Mouse (Mus musculus) olfactory bulb, adult 2 months (tissue): ENCODE results near the gene Clptm1. TPM values are rescaled to one million over a fixed set of nuclear protein-coding genes. Genes with fewer than 3 reads are reported as not detected.
"Not testable (repeated sequence)": the region's sequence is repeated elsewhere in the genome, so short reads cannot be mapped to it uniquely, and the experiment has no call there.

Experiments used
- H3K27ac ChIP-seq: fragments of 200-500 bp; 2 replicates; pipeline ENCODE4 v1.5.1; 2012; ENCODE audit warnings: low read depth, low read length; ENCODE audit not compliant: insufficient read depth
- H3K4me1 ChIP-seq: fragments of 200-500 bp; 2 replicates; pipeline ENCODE4 v1.6.1; 2012; ENCODE audit warnings: low read length; ENCODE audit not compliant: control insufficient read depth, insufficient read depth
- H3K4me3 ChIP-seq: fragments of 200-500 bp; 2 replicates; pipeline ENCODE4 v1.5.1; 2012; ENCODE audit warnings: mild to moderate bottlenecking, low read depth, low read length, moderate library complexity; ENCODE audit not compliant: insufficient read depth
- CTCF ChIP-seq: fragments of 200-500 bp; IDR thresholded peaks from 2 replicates; pipeline ENCODE4 v1.5.1; 2012; ENCODE audit warnings: low read depth, mild to moderate bottlenecking, low read length, moderate library complexity; ENCODE audit not compliant: insufficient read depth
- POLR2A ChIP-seq: fragments of 200-500 bp; IDR thresholded peaks from 2 replicates; pipeline ENCODE4 v1.6.1; 2012; ENCODE audit warnings: mild to moderate bottlenecking, low read depth, low read length, moderate library complexity; ENCODE audit not compliant: insufficient read depth
- WGBS: fragments of 180-500 bp; shearing (Covaris S2); methylation state at CpG from one replicate; pipeline ENCODE4 v1.1.7; 2018; 5-methylcytosine and 5-hydroxymethylcytosine counted together
- polyA plus RNA-seq: library from polyadenylated mRNA; stranded (reverse); fragments of >200 nt; gene quantifications from 2 replicates; pipeline ENCODE4 v1.2.4, GENCODE M21; 2012; ENCODE audit warnings: low replicate concordance; ENCODE audit not compliant: missing spikeins, insufficient read depth, insufficient read length

The Clptm1 gene
- polyA plus RNA-seq, 1 experiment = not detected

GRCm38 (mm10) chr7:19627721-19628120 lies 37.1 kb downstream of the Clptm1 start:
- H3K27ac ChIP-seq = no peak overlapping the region
- whole genome bisulfite sequencing = 77% methylated on average over 3 of the region's 3 CpGs
- peaks cover 10% of the 10 kb centered on the region for H3K4me1 ChIP-seq
- H3K4me3 ChIP-seq = no peak overlapping the region
- TF ChIP-seq CTCF (no peak), POLR2A (no peak)

- 86% methylated on average over 2 of the region's 2 CpGs for WGBS
- TF ChIP-seq POLR2A (no peak), CTCF (no peak)
- Histone ChIP-seq H3K27ac (no peak overlapping the region), H3K4me3 (no peak overlapping the region), H3K4me1 (peaks cover 8% of the 10 kb centered on the region)
These were observed 41.4 kb downstream of the Clptm1 start for GRCm38 (mm10) chr7:19623433-19623832.

DNA sequence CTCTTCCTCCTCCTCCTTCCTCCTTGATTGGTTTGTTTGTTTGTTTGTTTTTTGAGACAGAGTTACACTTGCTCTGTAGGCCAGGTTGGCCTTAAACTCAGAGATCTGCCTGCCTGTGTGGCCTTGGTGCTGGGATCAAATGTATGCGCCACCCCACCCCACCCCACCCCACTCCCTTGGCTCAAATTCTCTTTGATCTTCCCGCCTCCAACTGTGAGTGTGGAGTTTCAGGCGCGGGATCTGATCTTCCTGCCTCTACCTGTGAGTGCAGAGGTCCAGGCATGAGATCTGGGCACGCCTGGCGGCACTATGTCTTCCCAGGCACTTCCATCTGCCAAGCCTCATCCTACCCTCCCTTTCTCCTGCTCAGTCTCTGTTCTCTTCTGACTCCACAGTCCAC lies 42.6 kb downstream of the Clptm1 start:
- TF ChIP-seq POLR2A (no peak), CTCF (no peak)
- no peak overlapping the region for H3K4me3 ChIP-seq
- H3K27ac ChIP-seq = no peak overlapping the region
- 67% methylated on average over 6 of the region's 6 CpGs for WGBS
- H3K4me1 ChIP-seq = peaks cover 4% of the 10 kb centered on the region

- 76% methylated on average over 7 of the region's 7 CpGs for WGBS
- H3K27ac ChIP-seq = no peak overlapping the region
- H3K4me1 ChIP-seq = peaks cover 4% of the 10 kb centered on the region
- no peak for TF ChIP-seq POLR2A
- no peak for TF ChIP-seq CTCF
- no peak overlapping the region for H3K4me3 ChIP-seq
These were observed 44.0 kb downstream of the Clptm1 start for GRCm38 (mm10) chr7:19620811-19621210.

DNA sequence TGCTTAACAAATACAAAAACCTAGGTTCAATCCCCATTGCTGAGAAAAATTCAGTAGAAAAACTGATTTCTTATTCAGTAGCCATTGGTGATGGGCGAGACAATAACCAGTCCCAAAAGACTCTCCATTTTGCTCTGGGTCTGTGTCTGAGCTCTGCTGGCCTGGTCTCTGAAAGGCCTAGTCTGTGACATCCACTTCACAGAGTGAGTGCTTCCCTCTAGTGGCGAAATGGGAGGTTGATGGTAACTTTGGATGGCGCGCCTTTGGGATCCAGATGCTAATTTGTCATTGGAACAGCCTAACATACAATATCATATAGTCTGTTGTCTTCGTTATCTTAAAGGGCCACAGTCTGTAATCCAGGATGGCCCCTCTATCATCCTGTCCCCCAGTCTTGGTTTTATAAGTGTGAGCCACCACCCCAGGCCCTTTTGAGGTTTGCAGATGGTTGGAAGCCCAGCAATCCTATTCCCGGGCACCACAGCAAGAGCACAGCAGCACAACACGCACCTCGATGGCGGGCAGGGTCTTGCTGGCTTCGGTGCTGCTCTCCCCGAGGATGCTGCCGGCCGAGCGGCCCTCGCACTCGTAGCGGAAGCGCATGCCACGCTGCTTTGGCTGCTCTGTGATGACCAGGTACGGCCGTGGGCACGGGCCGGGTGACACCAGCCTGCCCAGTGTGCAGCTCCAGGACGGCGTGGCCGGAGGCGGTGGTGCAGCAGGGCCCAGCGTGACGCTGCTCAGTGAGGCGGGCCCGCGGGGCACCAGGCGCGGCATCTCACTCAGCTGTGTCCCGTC lies 45.6 kb downstream of the Clptm1 start:
- WGBS = 20% methylated on average over 35 of the region's 35 CpGs

GRCm38 (mm10) chr7:19615036-19615577 lies 49.7 kb downstream of the Clptm1 start:
- TF ChIP-seq CTCF = no peak
- no peak for TF ChIP-seq POLR2A
- H3K4me1 ChIP-seq = peaks cover 4% of the 10 kb centered on the region
- no peak overlapping the region for H3K4me3 ChIP-seq
- 89% methylated on average over 12 of the region's 12 CpGs for WGBS
- H3K27ac ChIP-seq = no peak overlapping the region

More for the DNA sequence above, 45.6 kb downstream of the Clptm1 start:
- TF ChIP-seq POLR2A (no peak), CTCF (no peak)
- Histone ChIP-seq H3K4me1 (peaks cover 4% of the 10 kb centered on the region), H3K27ac (no peak overlapping the region), H3K4me3 (no peak overlapping the region)

DNA sequence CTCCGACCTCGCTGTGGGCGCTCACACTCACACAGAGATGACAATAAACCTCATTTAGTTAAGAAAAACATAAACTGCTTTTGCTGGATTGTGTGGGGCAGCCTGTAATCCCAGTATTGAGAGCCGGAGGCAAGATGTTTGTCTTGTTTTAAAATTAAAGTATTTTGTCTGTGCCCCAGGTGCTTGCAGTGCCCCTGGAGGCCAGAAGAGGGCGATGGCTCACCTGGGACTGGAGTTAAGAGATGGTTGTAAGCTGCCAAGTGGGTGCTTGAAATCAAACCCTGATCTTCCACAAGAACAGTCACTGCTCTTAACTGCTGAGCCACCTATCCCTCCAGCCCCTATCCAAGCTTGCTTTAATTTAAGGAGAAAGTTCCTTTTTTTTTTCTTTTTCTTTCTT lies 53.9 kb downstream of the Clptm1 start:
- WGBS = 82% methylated on average over 5 of the region's 5 CpGs
- TF ChIP-seq CTCF (no peak), POLR2A (no peak)
- H3K27ac ChIP-seq = no peak overlapping the region
- no peak overlapping the region for H3K4me3 ChIP-seq
- H3K4me1 ChIP-seq = no peaks in the 10 kb centered on the region

DNA sequence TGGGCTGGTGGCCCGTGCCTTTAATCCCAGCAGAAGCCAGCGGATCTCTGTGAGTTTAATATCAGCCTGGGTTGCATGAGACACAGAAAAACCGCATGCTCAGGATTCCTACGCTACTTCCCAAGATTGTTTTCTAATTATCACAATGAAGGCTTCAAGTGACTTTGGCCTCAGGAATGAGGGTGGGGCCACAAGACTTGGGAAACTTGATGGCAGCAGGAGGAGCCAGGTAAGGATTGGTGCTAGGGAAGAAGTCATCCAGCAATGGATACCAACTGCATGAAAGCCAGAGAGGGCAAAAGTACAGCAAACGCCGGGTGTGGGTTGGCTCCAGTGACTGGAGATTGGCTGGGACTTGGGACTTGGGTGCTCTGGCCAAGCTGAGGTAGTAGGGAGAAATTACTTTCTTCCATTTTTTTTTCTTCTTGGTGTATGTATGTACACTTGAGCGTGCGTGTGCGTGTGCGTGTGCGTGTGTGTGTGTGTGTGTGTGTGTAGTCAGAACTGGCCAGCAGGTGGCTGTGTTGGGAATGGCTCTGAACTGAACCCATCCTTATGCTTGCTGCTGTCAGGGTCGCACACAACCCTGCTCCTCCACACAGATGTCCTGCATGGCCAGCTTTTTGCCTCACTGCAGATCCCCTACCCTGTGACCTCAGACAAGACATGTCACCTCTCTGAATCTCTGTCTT lies 55.0 kb downstream of the Clptm1 start:
- TF ChIP-seq POLR2A (no peak), CTCF (no peak)
- 90% methylated on average over 12 of the region's 12 CpGs for WGBS
- Histone ChIP-seq H3K4me3 (no peak overlapping the region), H3K4me1 (no peaks in the 10 kb centered on the region), H3K27ac (no peak overlapping the region)

DNA sequence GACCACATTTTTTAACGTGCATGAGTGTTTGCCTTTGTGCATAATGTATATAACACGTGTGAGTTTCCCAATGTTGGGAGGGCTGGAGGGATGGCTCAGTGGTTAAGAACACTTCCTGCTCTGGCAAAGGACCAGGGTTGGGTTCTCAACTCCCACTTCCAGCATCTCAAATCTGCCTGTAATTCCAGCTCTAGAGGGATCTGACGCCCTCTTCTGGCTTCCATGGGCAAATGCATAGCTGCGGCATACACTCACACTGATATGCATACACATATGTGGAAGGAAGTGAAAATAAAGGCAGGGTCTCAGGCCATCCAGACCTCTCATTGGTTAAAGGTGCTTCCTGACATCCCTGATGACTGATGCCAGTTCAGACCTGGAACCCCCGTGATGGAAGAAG lies 57.5 kb downstream of the Clptm1 start:
- WGBS = 83% methylated on average over 5 of the region's 5 CpGs
- no peak overlapping the region for H3K4me3 ChIP-seq
- no peak overlapping the region for H3K27ac ChIP-seq
- TF ChIP-seq CTCF (no peak), POLR2A (no peak)
- peaks cover 9% of the 10 kb centered on the region for H3K4me1 ChIP-seq

DNA sequence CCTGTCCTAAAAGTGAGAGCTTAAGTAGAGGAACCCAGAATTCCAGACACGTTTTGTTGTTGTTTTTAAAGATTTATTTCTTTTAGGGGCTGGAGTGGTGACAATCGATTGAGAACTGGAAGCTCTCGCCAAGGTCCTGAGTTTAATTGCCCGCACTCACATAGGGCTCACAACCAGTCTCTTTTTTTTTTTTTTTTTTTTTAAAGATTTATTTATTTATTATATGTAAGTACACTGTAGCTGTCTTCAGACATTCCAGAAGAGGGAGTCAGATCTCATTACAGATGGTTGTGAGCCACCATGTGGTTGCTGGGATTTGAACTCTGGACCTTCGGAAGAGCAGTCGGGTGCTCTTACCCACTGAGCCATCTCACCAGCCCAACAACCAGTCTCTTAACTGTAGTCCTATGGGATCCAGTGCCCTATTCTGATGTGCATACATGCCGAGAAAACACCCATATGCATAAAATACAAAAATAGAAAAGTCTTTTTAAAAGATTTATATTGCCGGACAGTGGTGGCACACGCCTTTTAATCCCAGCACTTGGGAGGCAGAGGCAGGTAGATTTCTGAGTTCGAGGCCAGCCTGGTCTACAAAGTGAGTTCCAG lies 60.1 kb downstream of the Clptm1 start:
- not testable (repeated sequence) for H3K27ac ChIP-seq
- H3K4me1 ChIP-seq = peaks cover 18% of the 10 kb centered on the region
- 53% methylated on average over 10 of the region's 10 CpGs for WGBS

More for the DNA sequence above, 60.1 kb downstream of the Clptm1 start:
- H3K4me3 ChIP-seq = peak overlapping the region; percentile 64
